Comparison of ENCODE assay signal across 7 mouse cellular contexts in genomic region chr2:30393370-30393656, GRCm38 (mm10). TPM values are rescaled to one million over a fixed set of nuclear protein-coding genes. Genes with fewer than 3 reads are reported as not detected.
A peak's percentile ranks its signal among the peaks of the same experiment; 100 is the strongest.
DNase-seq lines count a peak whose midpoint lies in the region; ATAC-seq and TF ChIP-seq lines count a peak whose summit lies in the region.

No protein-coding gene starts in this region.

- peak overlapping the region; percentile 83 for H3K4me3 ChIP-seq in lung, embryonic 14.5 days (ENCODE audit: low read depth, low read length)
- H3K4me3 ChIP-seq in forebrain, embryonic 11.5 days (ENCODE audit: low read depth, low read length), result peak overlapping the region; percentile 80
- H3K4me3 ChIP-seq in limb, embryonic 11.5 days (ENCODE audit: low read depth, low read length), result peak overlapping the region; percentile 87
- H3K4me3 ChIP-seq in olfactory bulb, adult 2 months (ENCODE audit: insufficient read depth, low read depth, low read length), result peak overlapping the region; percentile 61

- ATAC-seq in lung, embryonic 14.5 days (ENCODE audit: insufficient read depth), result no peak
- no peak for ATAC-seq in forebrain, embryonic 11.5 days (replicated peaks; ENCODE audit: low FRiP score)
- ATAC-seq in limb, embryonic 11.5 days (ENCODE audit: insufficient number of reproducible peaks, low FRiP score, low TSS enrichment, low read depth), result no peak
- no peak for ATAC-seq in erythroid progenitor cell, adult 5-6 weeks (replicated peaks; ENCODE audit: low FRiP score, poor library complexity, severe bottlenecking)

- DNase-seq in lung, embryonic 14.5 days, result no peak
- no peak for DNase-seq in lung, postnatal 14 days
- DNase-seq in forebrain, embryonic 11.5 days (ENCODE audit: low spot score), result no peak
- no peak for DNase-seq in limb, embryonic 11.5 days (ENCODE audit: low spot score)
- DNase-seq in left cerebral cortex, adult 11 months (ENCODE audit: low spot score), result no peak

- peaks cover 6% of the 10 kb centered on the region for H3K4me1 ChIP-seq in lung, embryonic 14.5 days (ENCODE audit: insufficient read depth)
- peaks cover 7% of the 10 kb centered on the region for H3K4me1 ChIP-seq in forebrain, embryonic 11.5 days (replicated peaks; ENCODE audit: control insufficient read depth, insufficient read depth, low read length)
- H3K4me1 ChIP-seq in limb, embryonic 11.5 days (ENCODE audit: control insufficient read depth, insufficient read depth, low read length), result peaks cover 11% of the 10 kb centered on the region
- peaks cover 19% of the 10 kb centered on the region for H3K4me1 ChIP-seq in olfactory bulb, adult 2 months (ENCODE audit: control insufficient read depth, insufficient read depth, low read length)

- H3K4me2 ChIP-seq in lung, embryonic 14.5 days, result peak overlapping the region; percentile 87
- H3K4me2 ChIP-seq in forebrain, embryonic 11.5 days (ENCODE audit: low read depth, low read length, severe bottlenecking), result peak overlapping the region; percentile 96
- peak overlapping the region; percentile 93 for H3K4me2 ChIP-seq in limb, embryonic 11.5 days (ENCODE audit: low read depth, severe bottlenecking)

- H3K27ac ChIP-seq in lung, embryonic 14.5 days (ENCODE audit: low read depth), result peak overlapping the region; percentile 86; the same call in 1 of the 2 replicates
- no peak overlapping the region for H3K27ac ChIP-seq in forebrain, embryonic 11.5 days (ENCODE audit: low read depth, low read length)
- H3K27ac ChIP-seq in limb, embryonic 11.5 days (replicated peaks; ENCODE audit: low read depth, low read length), result peak overlapping the region; percentile 74; the same call in 1 of the 2 replicates
- no peak overlapping the region for H3K27ac ChIP-seq in olfactory bulb, adult 2 months (ENCODE audit: insufficient read depth, low read depth, low read length)

- peak overlapping the region; percentile 67 for H3K9ac ChIP-seq in lung, embryonic 14.5 days
- peak overlapping the region; percentile 74 for H3K9ac ChIP-seq in forebrain, embryonic 11.5 days (ENCODE audit: low read length)
- H3K9ac ChIP-seq in limb, embryonic 11.5 days (ENCODE audit: low read length), result peak overlapping the region; percentile 72

- H3K27me3 ChIP-seq in lung, embryonic 14.5 days (ENCODE audit: insufficient read depth, low read length), result no peaks in the 10 kb centered on the region
- H3K27me3 ChIP-seq in forebrain, embryonic 11.5 days (ENCODE audit: control insufficient read depth, insufficient read depth, low read length), result no peaks in the 10 kb centered on the region
- no peaks in the 10 kb centered on the region for H3K27me3 ChIP-seq in limb, embryonic 11.5 days (ENCODE audit: control insufficient read depth, insufficient read depth, low read length)

- WGBS in lung, embryonic 14.5 days, result 52% methylated on average over 1 of the region's 1 CpGs
- WGBS in forebrain, embryonic 11.5 days, result 76% methylated on average over 1 of the region's 1 CpGs
- 74% methylated on average over 1 of the region's 1 CpGs for WGBS in limb, embryonic 11.5 days
- 50% methylated on average over 1 of the region's 1 CpGs for WGBS in olfactory bulb, adult 2 months

- no peak for TF ChIP-seq CTCF in lung, embryonic 14.5 days (IDR thresholded peaks at IDR 0.05; ENCODE audit: low read depth)
- TF ChIP-seq CTCF in olfactory bulb, adult 2 months (IDR thresholded peaks at IDR 0.05; ENCODE audit: insufficient read depth, low read depth, low read length), result no peak

- TF ChIP-seq POLR2A in olfactory bulb, adult 2 months (IDR thresholded peaks at IDR 0.05; ENCODE audit: insufficient read depth, low read depth, low read length), result no peak

- H3K36me3 ChIP-seq in lung, embryonic 14.5 days (ENCODE audit: insufficient read depth), result peaks cover 27% of the 10 kb centered on the region
- peaks cover 2% of the 10 kb centered on the region for H3K36me3 ChIP-seq in forebrain, embryonic 11.5 days (ENCODE audit: control insufficient read depth, insufficient read depth, low read length)
- H3K36me3 ChIP-seq in limb, embryonic 11.5 days (ENCODE audit: control insufficient read depth, insufficient read depth, low read length), result peaks cover 12% of the 10 kb centered on the region

- no peaks in the 10 kb centered on the region for H3K9me3 ChIP-seq in lung, embryonic 14.5 days (ENCODE audit: low read depth, low read length)
- H3K9me3 ChIP-seq in forebrain, embryonic 11.5 days (ENCODE audit: control insufficient read depth, low read length), result no peaks in the 10 kb centered on the region
- 0 out of 2 replicates have a peak, but pooled peaks cover 2% of the 10 kb centered on the region for H3K9me3 ChIP-seq in limb, embryonic 11.5 days (ENCODE audit: control insufficient read depth, low read length)

RNA-seq across cellular contexts. Expression of gene Dolpp1, which starts 1.3 kb away (rescaled TPM):
- 32.6 and 34.2 TPM in 2 replicates for polyA plus RNA-seq in lung, embryonic 14.5 days (2014; fragmentation: Nextera tagmentation; extraction: Ambion mirVana)
- polyA plus RNA-seq in forebrain, embryonic 11.5 days (2014; fragmentation: Nextera tagmentation; extraction: Ambion mirVana), result 47.9 and 53.6 TPM in 2 replicates
- 33.0 and 33.1 TPM in 2 replicates for polyA plus RNA-seq in limb, embryonic 11.5 days (2014; fragmentation: Nextera tagmentation; extraction: Ambion mirVana)
- polyA plus RNA-seq in olfactory bulb, adult 2 months (2012; ENCODE audit: insufficient read depth, insufficient read length, low replicate concordance, missing spikeins), result not detected in 2 replicates
- 4.6 and 14.1 TPM in 2 replicates for total RNA-seq in erythroid progenitor cell, adult 5-6 weeks (2015; ENCODE audit: low replicate concordance)
- total RNA-seq in erythroid progenitor cell, adult 5-6 weeks (2017; ENCODE audit: low replicate concordance), result 5.4 and 20.9 TPM in 2 replicates

RNA-seq across cellular contexts. Expression of gene Crat, which starts 22.3 kb away (rescaled TPM):
- 28.0 and 30.3 TPM in 2 replicates for polyA plus RNA-seq in lung, embryonic 14.5 days (2014; fragmentation: Nextera tagmentation; extraction: Ambion mirVana)
- 25.8 and 30.0 TPM in 2 replicates for polyA plus RNA-seq in forebrain, embryonic 11.5 days (2014; fragmentation: Nextera tagmentation; extraction: Ambion mirVana)
- 25.6 and 27.9 TPM in 2 replicates for polyA plus RNA-seq in limb, embryonic 11.5 days (2014; fragmentation: Nextera tagmentation; extraction: Ambion mirVana)
- polyA plus RNA-seq in olfactory bulb, adult 2 months (2012; ENCODE audit: insufficient read depth, insufficient read length, low replicate concordance, missing spikeins), result not detected in 2 replicates
- total RNA-seq in erythroid progenitor cell, adult 5-6 weeks (2015; ENCODE audit: low replicate concordance), result 80.9 and 111 TPM in 2 replicates
- 33.9 and 79.7 TPM in 2 replicates for total RNA-seq in erythroid progenitor cell, adult 5-6 weeks (2017; ENCODE audit: low replicate concordance)

RNA-seq across cellular contexts. Expression of gene Ptpa, which starts 22.5 kb away (rescaled TPM):
- 85.7 and 95.5 TPM in 2 replicates for polyA plus RNA-seq in lung, embryonic 14.5 days (2014; fragmentation: Nextera tagmentation; extraction: Ambion mirVana)
- polyA plus RNA-seq in forebrain, embryonic 11.5 days (2014; fragmentation: Nextera tagmentation; extraction: Ambion mirVana), result 90.0 and 94.5 TPM in 2 replicates
- polyA plus RNA-seq in limb, embryonic 11.5 days (2014; fragmentation: Nextera tagmentation; extraction: Ambion mirVana), result 74.4 and 83.3 TPM in 2 replicates
- polyA plus RNA-seq in olfactory bulb, adult 2 months (2012; ENCODE audit: insufficient read depth, insufficient read length, low replicate concordance, missing spikeins), result not detected in 2 replicates
- total RNA-seq in erythroid progenitor cell, adult 5-6 weeks (2015; ENCODE audit: low replicate concordance), result 118 and 151 TPM in 2 replicates
- total RNA-seq in erythroid progenitor cell, adult 5-6 weeks (2017; ENCODE audit: low replicate concordance), result 103 and 168 TPM in 2 replicates

RNA-seq across cellular contexts. Expression of gene Miga2, which starts 29.3 kb away (rescaled TPM):
- polyA plus RNA-seq in lung, embryonic 14.5 days (2014; fragmentation: Nextera tagmentation; extraction: Ambion mirVana), result 19.9 and 24.5 TPM in 2 replicates
- 26.3 and 26.6 TPM in 2 replicates for polyA plus RNA-seq in forebrain, embryonic 11.5 days (2014; fragmentation: Nextera tagmentation; extraction: Ambion mirVana)
- 19.5 and 20.1 TPM in 2 replicates for polyA plus RNA-seq in limb, embryonic 11.5 days (2014; fragmentation: Nextera tagmentation; extraction: Ambion mirVana)
- polyA plus RNA-seq in olfactory bulb, adult 2 months (2012; ENCODE audit: insufficient read depth, insufficient read length, low replicate concordance, missing spikeins), result not detected in 2 replicates
- 3.8 and 7.2 TPM in 2 replicates for total RNA-seq in erythroid progenitor cell, adult 5-6 weeks (2015; ENCODE audit: low replicate concordance)
- total RNA-seq in erythroid progenitor cell, adult 5-6 weeks (2017; ENCODE audit: low replicate concordance), result 12.4 and 18.7 TPM in 2 replicates

RNA-seq across cellular contexts. Expression of gene Sh3glb2, which starts 34.2 kb away (rescaled TPM):
- polyA plus RNA-seq in lung, embryonic 14.5 days (2014; fragmentation: Nextera tagmentation; extraction: Ambion mirVana), result 57.5 and 59.9 TPM in 2 replicates
- polyA plus RNA-seq in forebrain, embryonic 11.5 days (2014; fragmentation: Nextera tagmentation; extraction: Ambion mirVana), result 69.4 and 72.9 TPM in 2 replicates
- 49.0 and 59.9 TPM in 2 replicates for polyA plus RNA-seq in limb, embryonic 11.5 days (2014; fragmentation: Nextera tagmentation; extraction: Ambion mirVana)
- polyA plus RNA-seq in olfactory bulb, adult 2 months (2012; ENCODE audit: insufficient read depth, insufficient read length, low replicate concordance, missing spikeins), result 562 TPM in 1 of 2 replicates, not detected in the other
- 6.5 and 8.4 TPM in 2 replicates for total RNA-seq in erythroid progenitor cell, adult 5-6 weeks (2015; ENCODE audit: low replicate concordance)
- 5.4 and 10.8 TPM in 2 replicates for total RNA-seq in erythroid progenitor cell, adult 5-6 weeks (2017; ENCODE audit: low replicate concordance)

Comparison
In these comparisons a context has a peak if more than half of its experiments do, and no peak if none do; other contexts are left out.
1. H3K27ac ChIP-seq: peak in lung, embryonic 14.5 days (single experiment) and limb, embryonic 11.5 days (single experiment); none in forebrain, embryonic 11.5 days (single experiment) and olfactory bulb, adult 2 months (single experiment).
2. RNA of gene Dolpp1, which starts 1.3 kb away (polyA plus RNA-seq): 47.9 to 53.6 TPM in forebrain, embryonic 11.5 days, 32.6 to 34.2 TPM in lung, embryonic 14.5 days and 33.0 to 33.1 TPM in limb, embryonic 11.5 days; not detected in olfactory bulb, adult 2 months; every median in the first group is over 10 times any median in the second.
3. RNA of gene Crat, which starts 22.3 kb away (polyA plus RNA-seq): 28.0 to 30.3 TPM in lung, embryonic 14.5 days, 25.6 to 27.9 TPM in limb, embryonic 11.5 days and 25.8 to 30.0 TPM in forebrain, embryonic 11.5 days; not detected in olfactory bulb, adult 2 months; every median in the first group is over 10 times any median in the second.
4. Peak in every context shown above with its lines, with median percentiles within 50 percentile points of each other: H3K4me2 ChIP-seq, H3K4me3 ChIP-seq and H3K9ac ChIP-seq.